Mouse (Mus musculus) olfactory bulb, adult 2 months (tissue): ENCODE measurements at regions not wholly inside any gene's neighbourhood (a gene's known extent, or its start where the extent isn't known, plus 50 kb on each side); places are given as distances from the start of the nearest gene placed in this dataset.

Experiments used
- CTCF ChIP-seq: fragments of 200-500 bp; IDR thresholded peaks from 2 replicates; pipeline ENCODE4 v1.5.1; 2012; ENCODE audit warnings: low read depth, mild to moderate bottlenecking, low read length, moderate library complexity; ENCODE audit not compliant: insufficient read depth
- POLR2A ChIP-seq: fragments of 200-500 bp; IDR thresholded peaks from 2 replicates; pipeline ENCODE4 v1.6.1; 2012; ENCODE audit warnings: mild to moderate bottlenecking, low read depth, low read length, moderate library complexity; ENCODE audit not compliant: insufficient read depth

GRCm38 (mm10) chr10:95079979-95080378 lies 135.3 kb upstream of the Plxnc1 start:
- TF ChIP-seq POLR2A (no peak), CTCF (no peak)
